Mouse (Mus musculus) heart, adult 2 months (tissue): ENCODE measurements around the gene Faap20.

ENCODE experiments used
- CTCF ChIP-seq: fragments of 200-600 bp; IDR thresholded peaks from 2 replicates; pipeline ENCODE4 v1.8.1; 2022; ENCODE audit warnings: antibody characterized with exemption, mild to moderate bottlenecking, moderate library complexity
- EP300 ChIP-seq: fragments of 200-500 bp; IDR thresholded peaks from 2 replicates; pipeline ENCODE4 v1.6.1; 2011; ENCODE audit warnings: low read depth, low read length, control low read depth; ENCODE audit not compliant: insufficient read depth

GRCm38 (mm10) chr4:155200861-155201390, 48.7 kb upstream of the Faap20 start:
- TF ChIP-seq CTCF (no peak), EP300 (no peak)
